Mouse (Mus musculus): ENCODE measurements around the gene Gabrg3. TPM values are rescaled to one million over a fixed set of nuclear protein-coding genes. Genes with fewer than 3 reads are reported as not detected.

Gabrg3 gene
- polyA plus RNA-seq, 1 experiment from 2014 or later, result 0.43 TPM

GRCm38 (mm10) chr7:57166931-57167330 is 220.1 kb downstream of the Gabrg3 start:
- DNase-seq (ENCODE audit: low spot score), result no peak
- no peaks in the 10 kb centered on the region for H3K4me1 ChIP-seq (replicated peaks; ENCODE audit: control insufficient read depth, insufficient read depth, low read length)
- H3K27ac ChIP-seq (ENCODE audit: low read depth, low read length), result no peak overlapping the region
- H3K36me3 ChIP-seq (ENCODE audit: control insufficient read depth, insufficient read depth, low read length), result no peaks in the 10 kb centered on the region
- H3K27me3 ChIP-seq (replicated peaks; ENCODE audit: control insufficient read depth, insufficient read depth, low read length), result no peaks in the 10 kb centered on the region
- no peaks in the 10 kb centered on the region for H3K9me3 ChIP-seq (ENCODE audit: control insufficient read depth, low read length)
- no peak overlapping the region for H3K4me3 ChIP-seq (ENCODE audit: low read depth, low read length)
- 73% methylated on average over 3 of the region's 3 CpGs for WGBS
- H3K9ac ChIP-seq (ENCODE audit: low read depth, low read length), result no peak overlapping the region
- no peak overlapping the region for H3K4me2 ChIP-seq
- no peak for ATAC-seq (replicated peaks; ENCODE audit: low FRiP score)

- H3K36me3 ChIP-seq (ENCODE audit: control insufficient read depth, insufficient read depth, low read length), result no peaks in the 10 kb centered on the region
- no peak overlapping the region for H3K9ac ChIP-seq (ENCODE audit: low read depth, low read length)
- H3K4me2 ChIP-seq, result no peak overlapping the region
- no peaks in the 10 kb centered on the region for H3K4me1 ChIP-seq (replicated peaks; ENCODE audit: control insufficient read depth, insufficient read depth, low read length)
- WGBS, result 86% methylated on average over 3 of the region's 3 CpGs
- H3K27me3 ChIP-seq (replicated peaks; ENCODE audit: control insufficient read depth, insufficient read depth, low read length), result no peaks in the 10 kb centered on the region
- no peak overlapping the region for H3K4me3 ChIP-seq (ENCODE audit: low read depth, low read length)
- ATAC-seq (replicated peaks; ENCODE audit: low FRiP score), result no peak
- DNase-seq (ENCODE audit: low spot score), result no peak
- H3K27ac ChIP-seq (ENCODE audit: low read depth, low read length), result no peak overlapping the region
- H3K9me3 ChIP-seq (ENCODE audit: control insufficient read depth, low read length), result no peaks in the 10 kb centered on the region
Observed at GRCm38 (mm10) chr7:57158211-57158610, 228.8 kb downstream of the Gabrg3 start.

GRCm38 (mm10) chr7:57153743-57154142 is 233.2 kb downstream of the Gabrg3 start:
- Histone ChIP-seq H3K4me3 (ENCODE audit: low read depth, low read length) (no peak overlapping the region), H3K4me1 (replicated peaks; ENCODE audit: control insufficient read depth, insufficient read depth, low read length) (no peaks in the 10 kb centered on the region), H3K27me3 (replicated peaks; ENCODE audit: control insufficient read depth, insufficient read depth, low read length) (no peaks in the 10 kb centered on the region), H3K9me3 (ENCODE audit: control insufficient read depth, low read length) (no peaks in the 10 kb centered on the region), H3K36me3 (ENCODE audit: control insufficient read depth, insufficient read depth, low read length) (no peaks in the 10 kb centered on the region), H3K9ac (ENCODE audit: low read depth, low read length) (no peak overlapping the region), H3K4me2 (no peak overlapping the region), H3K27ac (ENCODE audit: low read depth, low read length) (no peak overlapping the region)
- 54% methylated on average over 5 of the region's 5 CpGs for WGBS
- ATAC-seq (replicated peaks; ENCODE audit: low FRiP score), result no peak
- DNase-seq (ENCODE audit: low spot score), result no peak

GRCm38 (mm10) chr7:57150768-57151167 is 236.2 kb downstream of the Gabrg3 start:
- Histone ChIP-seq H3K9me3 (ENCODE audit: control insufficient read depth, low read length) (no peaks in the 10 kb centered on the region), H3K9ac (ENCODE audit: low read depth, low read length) (no peak overlapping the region), H3K4me1 (replicated peaks; ENCODE audit: control insufficient read depth, insufficient read depth, low read length) (no peaks in the 10 kb centered on the region), H3K36me3 (ENCODE audit: control insufficient read depth, insufficient read depth, low read length) (no peaks in the 10 kb centered on the region), H3K27me3 (replicated peaks; ENCODE audit: control insufficient read depth, insufficient read depth, low read length) (no peaks in the 10 kb centered on the region), H3K27ac (ENCODE audit: low read depth, low read length) (no peak overlapping the region), H3K4me2 (no peak overlapping the region), H3K4me3 (ENCODE audit: low read depth, low read length) (no peak overlapping the region)
- no peak for ATAC-seq (replicated peaks; ENCODE audit: low FRiP score)
- DNase-seq (ENCODE audit: low spot score), result no peak
- WGBS, result 77% methylated on average over 5 of the region's 5 CpGs

GRCm38 (mm10) chr7:57138072-57138704 is 248.8 kb downstream of the Gabrg3 start:
- H3K4me2 ChIP-seq, result no peak overlapping the region
- ATAC-seq (replicated peaks; ENCODE audit: low FRiP score) (no peak), DNase-seq (ENCODE audit: low spot score) (no peak)
- no peak overlapping the region for H3K27ac ChIP-seq (ENCODE audit: low read depth, low read length)
- whole genome bisulfite sequencing, result 78% methylated on average over 4 of the region's 4 CpGs
- H3K4me3 ChIP-seq (ENCODE audit: low read depth, low read length), result no peak overlapping the region
- no peaks in the 10 kb centered on the region for H3K27me3 ChIP-seq (replicated peaks; ENCODE audit: control insufficient read depth, insufficient read depth, low read length)
- no peaks in the 10 kb centered on the region for H3K36me3 ChIP-seq (ENCODE audit: control insufficient read depth, insufficient read depth, low read length)
- H3K9ac ChIP-seq (ENCODE audit: low read depth, low read length), result no peak overlapping the region
- H3K4me1 ChIP-seq (replicated peaks; ENCODE audit: control insufficient read depth, insufficient read depth, low read length), result no peaks in the 10 kb centered on the region
- no peaks in the 10 kb centered on the region for H3K9me3 ChIP-seq (ENCODE audit: control insufficient read depth, low read length)

- no peak overlapping the region for H3K9ac ChIP-seq (ENCODE audit: low read depth, low read length)
- ATAC-seq (replicated peaks; ENCODE audit: low FRiP score), result no peak
- H3K27ac ChIP-seq (ENCODE audit: low read depth, low read length), result no peak overlapping the region
- H3K9me3 ChIP-seq (ENCODE audit: control insufficient read depth, low read length), result no peaks in the 10 kb centered on the region
- H3K36me3 ChIP-seq (ENCODE audit: control insufficient read depth, insufficient read depth, low read length), result no peaks in the 10 kb centered on the region
- no peak overlapping the region for H3K4me2 ChIP-seq
- H3K4me3 ChIP-seq (ENCODE audit: low read depth, low read length), result no peak overlapping the region
- WGBS, result 76% methylated on average over 4 of the region's 4 CpGs
- H3K4me1 ChIP-seq (replicated peaks; ENCODE audit: control insufficient read depth, insufficient read depth, low read length), result no peaks in the 10 kb centered on the region
- DNase-seq (ENCODE audit: low spot score), result no peak
- no peaks in the 10 kb centered on the region for H3K27me3 ChIP-seq (replicated peaks; ENCODE audit: control insufficient read depth, insufficient read depth, low read length)
Observed at GRCm38 (mm10) chr7:57133009-57133408, 254.0 kb downstream of the Gabrg3 start.

- H3K4me2 ChIP-seq, result no peak overlapping the region
- no peak for DNase-seq (ENCODE audit: low spot score)
- no peaks in the 10 kb centered on the region for H3K36me3 ChIP-seq (ENCODE audit: control insufficient read depth, insufficient read depth, low read length)
- ATAC-seq (replicated peaks; ENCODE audit: low FRiP score), result no peak
- 73% methylated on average over 2 of the region's 2 CpGs for WGBS
- H3K27me3 ChIP-seq (replicated peaks; ENCODE audit: control insufficient read depth, insufficient read depth, low read length), result no peaks in the 10 kb centered on the region
- no peak overlapping the region for H3K4me3 ChIP-seq (ENCODE audit: low read depth, low read length)
- no peak overlapping the region for H3K27ac ChIP-seq (ENCODE audit: low read depth, low read length)
- no peak overlapping the region for H3K9ac ChIP-seq (ENCODE audit: low read depth, low read length)
- no peaks in the 10 kb centered on the region for H3K4me1 ChIP-seq (replicated peaks; ENCODE audit: control insufficient read depth, insufficient read depth, low read length)
- H3K9me3 ChIP-seq (ENCODE audit: control insufficient read depth, low read length), result no peaks in the 10 kb centered on the region
Observed at GRCm38 (mm10) chr7:57132471-57132870, 254.5 kb downstream of the Gabrg3 start.

GRCm38 (mm10) chr7:57100065-57100464 is 286.9 kb downstream of the Gabrg3 start:
- no peak overlapping the region for H3K9ac ChIP-seq (ENCODE audit: low read depth, low read length)
- ATAC-seq (replicated peaks; ENCODE audit: low FRiP score) (no peak), DNase-seq (ENCODE audit: low spot score) (no peak)
- H3K4me2 ChIP-seq, result no peak overlapping the region
- H3K4me3 ChIP-seq (ENCODE audit: low read depth, low read length), result no peak overlapping the region
- no peaks in the 10 kb centered on the region for H3K4me1 ChIP-seq (replicated peaks; ENCODE audit: control insufficient read depth, insufficient read depth, low read length)
- H3K9me3 ChIP-seq (ENCODE audit: control insufficient read depth, low read length), result no peaks in the 10 kb centered on the region
- H3K27me3 ChIP-seq (replicated peaks; ENCODE audit: control insufficient read depth, insufficient read depth, low read length), result no peaks in the 10 kb centered on the region
- no peak overlapping the region for H3K27ac ChIP-seq (ENCODE audit: low read depth, low read length)
- H3K36me3 ChIP-seq (ENCODE audit: control insufficient read depth, insufficient read depth, low read length), result no peaks in the 10 kb centered on the region
- 67% methylated on average over 3 of the region's 3 CpGs for WGBS

- Histone ChIP-seq H3K36me3 (ENCODE audit: control insufficient read depth, insufficient read depth, low read length) (no peaks in the 10 kb centered on the region), H3K27ac (ENCODE audit: low read depth, low read length) (no peak overlapping the region), H3K9me3 (ENCODE audit: control insufficient read depth, low read length) (no peaks in the 10 kb centered on the region), H3K4me1 (replicated peaks; ENCODE audit: control insufficient read depth, insufficient read depth, low read length) (no peaks in the 10 kb centered on the region), H3K27me3 (replicated peaks; ENCODE audit: control insufficient read depth, insufficient read depth, low read length) (no peaks in the 10 kb centered on the region), H3K4me3 (ENCODE audit: low read depth, low read length) (no peak overlapping the region), H3K9ac (ENCODE audit: low read depth, low read length) (no peak overlapping the region), H3K4me2 (no peak overlapping the region)
- ATAC-seq (replicated peaks; ENCODE audit: low FRiP score) (no peak), DNase-seq (ENCODE audit: low spot score) (no peak)
- 70% methylated on average over 3 of the region's 3 CpGs for WGBS
Observed at GRCm38 (mm10) chr7:57082071-57082470, 304.9 kb downstream of the Gabrg3 start.

All from liver, embryonic 11.5 days (tissue).